Mouse (Mus musculus): ENCODE measurements around the gene Speer4c.
"Not testable (repeated sequence)": the region's sequence is repeated elsewhere in the genome, so short reads cannot be mapped to it uniquely, and the experiment has no call there.

Speer4c gene

DNA sequence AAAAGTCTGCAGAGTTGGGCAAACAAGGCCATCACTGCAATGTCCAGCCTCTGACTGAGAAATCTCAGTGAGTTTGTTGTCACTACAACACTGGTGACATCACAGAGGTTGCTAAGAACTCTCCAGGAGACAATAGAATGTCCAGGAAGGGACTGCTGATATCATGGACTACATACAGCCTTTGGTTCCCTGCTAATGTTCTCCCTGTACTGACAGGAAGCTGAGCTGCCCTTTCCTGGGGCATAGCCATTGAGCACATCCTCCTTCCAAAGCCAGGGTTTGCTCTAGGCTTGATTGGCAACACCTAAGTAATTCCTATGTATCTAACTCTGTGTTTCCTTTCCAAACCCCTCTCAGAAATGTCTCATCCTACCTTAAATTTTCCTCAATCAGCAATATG, at the start of gene Speer4c:
Speer4c (minus strand) TSS at position 101 of the 400 bp plus-strand sequence.
- DNase-seq (ENCODE audit: low spot score in 2 of 2) = not testable (repeated sequence)

DNA sequence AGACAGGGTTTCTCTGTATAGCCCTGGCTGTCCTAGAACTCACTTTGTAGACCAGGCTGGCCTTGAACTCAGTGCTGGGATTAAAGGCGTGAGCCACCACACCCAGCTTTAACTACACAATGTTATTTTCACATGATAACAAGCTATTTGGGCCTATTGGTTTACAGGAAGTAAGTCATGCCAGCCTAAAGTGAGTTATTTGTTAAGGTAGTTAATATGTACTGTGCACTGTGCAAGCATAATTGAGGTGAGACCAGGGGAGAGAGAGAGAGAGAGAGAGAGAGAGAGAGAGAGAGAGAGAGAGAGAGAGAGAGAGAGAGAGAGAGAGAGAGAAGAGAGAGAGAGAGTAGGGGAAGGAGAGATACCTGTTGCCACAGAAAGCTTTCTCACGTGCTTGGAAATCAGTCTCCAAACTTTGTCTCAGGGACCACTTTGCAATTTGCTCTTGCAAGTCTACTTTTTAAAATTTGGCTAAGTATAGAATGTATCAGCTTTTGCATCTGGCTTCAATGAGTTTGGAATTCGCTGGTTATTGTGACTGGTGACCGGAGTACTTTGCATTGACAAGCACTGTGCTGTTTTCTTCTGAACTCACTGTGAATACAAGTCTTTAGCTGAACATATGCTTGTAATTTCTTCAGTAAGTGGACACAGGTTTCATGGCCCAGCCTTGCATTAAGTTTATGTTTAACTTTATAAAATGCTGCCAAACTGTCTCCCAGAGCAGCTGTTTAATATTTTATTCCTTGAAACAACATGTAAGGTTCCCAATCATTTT, 33.6 kb upstream of the Speer4c start:
- DNase-seq (ENCODE audit: low spot score in 2 of 2) = no peak

GRCm38 (mm10) chr5:15734097-15734867, 20.2 kb upstream of the Speer4c start:
- no peak for DNase-seq (ENCODE audit: low spot score in 2 of 2)

DNA sequence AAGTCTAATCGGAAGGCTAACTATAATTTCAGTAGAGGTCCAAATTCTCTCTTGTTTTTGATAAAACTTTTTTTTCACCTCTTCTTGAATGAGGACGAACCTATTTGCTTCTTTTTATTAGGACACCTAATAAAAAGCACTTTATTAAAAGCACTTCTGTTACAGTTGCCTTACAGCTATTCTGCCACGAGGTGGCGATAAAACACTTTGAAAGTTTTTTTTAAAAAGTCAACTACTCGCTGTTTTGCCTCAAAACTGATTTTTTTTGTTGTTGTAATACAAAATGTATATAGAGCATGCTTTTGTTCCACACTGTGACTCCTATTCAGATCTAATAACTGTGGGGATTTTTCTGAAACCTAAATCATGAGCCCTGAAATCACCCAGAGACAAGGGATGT, 11.2 kb downstream of the Speer4c start:
- DNase-seq (ENCODE audit: low spot score in 2 of 2) = not testable (repeated sequence)

DNA sequence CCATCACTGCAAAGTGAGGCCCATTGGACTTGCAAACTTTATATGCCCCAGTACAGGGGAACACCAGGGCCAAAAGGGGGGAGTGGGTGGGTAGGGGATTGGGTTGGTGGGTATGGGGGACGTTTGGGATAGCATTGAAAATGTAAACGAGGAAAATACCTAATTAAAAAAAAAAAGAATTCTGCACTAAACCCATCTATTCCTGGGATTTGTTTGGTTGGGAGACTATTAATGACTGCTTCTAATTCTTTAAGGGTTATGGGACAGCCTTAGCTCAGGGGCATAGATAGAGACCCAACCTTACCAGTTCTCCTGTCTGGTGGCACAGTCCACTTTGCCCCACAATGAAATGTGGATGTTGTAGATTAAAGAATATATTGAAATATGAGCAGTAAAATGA, 16.4 kb downstream of the Speer4c start:
- not testable (repeated sequence) for DNase-seq (ENCODE audit: low spot score in 2 of 2)

GRCm38 (mm10) chr5:15691849-15692248, 22.2 kb downstream of the Speer4c start:
- DNase-seq (ENCODE audit: low spot score in 2 of 2) = not testable (repeated sequence)

GRCm38 (mm10) chr5:15690822-15691221, 23.2 kb downstream of the Speer4c start:
- not testable (repeated sequence) for DNase-seq (ENCODE audit: low spot score in 2 of 2)

DNA sequence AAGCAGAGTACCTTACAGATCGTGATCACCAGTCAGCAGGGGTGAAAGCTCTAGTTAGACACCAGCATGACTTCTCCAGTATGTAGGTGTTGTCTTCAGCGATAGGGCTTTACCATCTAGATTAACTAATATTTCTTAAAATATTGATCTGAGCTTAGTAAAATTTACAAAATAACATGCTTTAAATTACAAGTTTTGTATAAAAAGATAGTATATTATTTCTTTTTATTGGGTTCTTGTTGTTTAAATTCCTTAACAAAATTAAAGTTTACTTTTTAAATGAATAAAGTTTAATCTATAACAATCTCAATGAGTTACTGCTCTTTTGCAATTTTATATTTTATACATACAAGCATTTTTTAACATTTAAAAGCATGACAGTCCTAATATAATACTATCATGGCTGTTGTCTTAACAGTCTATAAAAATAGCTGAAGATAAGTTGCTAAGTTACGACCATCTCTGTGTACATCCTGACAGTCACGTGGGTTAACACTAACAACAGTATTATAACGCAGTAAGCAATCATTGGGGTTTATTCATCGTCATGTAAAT, 24.3 kb downstream of the Speer4c start:
- not testable (repeated sequence) for DNase-seq (ENCODE audit: low spot score in 2 of 2)

- DNase-seq (ENCODE audit: low spot score in 2 of 2) = not testable (repeated sequence)
These were observed 25.0 kb downstream of the Speer4c start for GRCm38 (mm10) chr5:15688874-15689658.

DNA sequence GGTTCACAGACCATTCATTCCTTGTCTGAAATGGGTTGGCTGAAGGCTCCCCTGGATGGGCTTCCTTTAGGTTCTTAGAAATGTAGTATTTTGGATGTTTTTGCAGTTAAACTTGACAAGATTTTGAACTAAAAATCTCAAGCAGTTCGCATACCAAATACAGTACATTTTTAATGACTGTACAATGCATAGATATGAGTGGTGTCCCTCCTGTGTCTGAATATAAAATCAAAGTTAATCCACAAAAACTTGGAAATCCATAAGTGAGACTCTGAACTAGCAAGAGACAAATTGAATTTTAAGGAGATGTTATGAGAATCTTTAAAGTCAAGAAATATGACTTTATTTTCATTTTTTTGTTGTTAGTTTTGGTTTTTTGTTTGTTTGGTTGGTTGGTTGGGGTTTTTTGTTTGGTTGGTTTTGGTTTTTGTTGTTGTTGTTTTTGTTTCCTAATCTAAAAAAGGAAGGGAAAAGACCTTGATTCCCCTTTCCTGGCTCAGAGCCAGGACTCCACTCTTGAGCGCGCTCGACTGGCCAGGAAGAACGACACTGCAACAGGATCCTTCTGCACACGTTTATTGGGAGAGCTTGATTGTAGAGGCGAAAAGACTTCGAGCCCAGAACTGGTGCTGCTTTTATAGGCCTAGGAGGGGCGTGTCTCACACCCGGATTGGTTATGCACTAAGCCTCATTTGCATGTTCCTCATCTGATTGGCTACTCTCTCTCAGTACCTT, 32.6 kb downstream of the Speer4c start:
- DNase-seq (ENCODE audit: low spot score in 2 of 2) = not testable (repeated sequence)

- not testable (repeated sequence) for DNase-seq (ENCODE audit: low spot score in 2 of 2)
These were observed 33.8 kb downstream of the Speer4c start for GRCm38 (mm10) chr5:15679980-15680949.

DNA sequence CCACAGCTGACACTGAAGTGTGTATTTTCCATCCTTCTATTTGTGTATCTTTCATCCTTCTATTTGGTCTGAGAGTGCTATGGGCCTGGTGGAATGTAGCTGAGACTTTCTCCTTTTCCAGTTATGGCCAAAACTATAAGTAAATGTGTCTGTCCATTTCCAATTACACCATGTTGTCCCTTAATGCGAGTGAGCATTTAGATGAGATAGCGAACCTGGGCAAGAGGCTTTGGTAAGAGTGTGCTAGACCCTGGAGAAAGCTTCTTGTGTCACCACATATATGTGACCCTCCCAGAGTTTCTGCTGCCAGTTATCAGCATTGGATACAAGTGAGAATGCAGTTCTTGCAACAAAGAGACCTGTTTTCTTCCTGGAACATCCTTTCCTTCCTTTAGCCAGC, 35.2 kb downstream of the Speer4c start:
- not testable (repeated sequence) for DNase-seq (ENCODE audit: low spot score in 2 of 2)

DNA sequence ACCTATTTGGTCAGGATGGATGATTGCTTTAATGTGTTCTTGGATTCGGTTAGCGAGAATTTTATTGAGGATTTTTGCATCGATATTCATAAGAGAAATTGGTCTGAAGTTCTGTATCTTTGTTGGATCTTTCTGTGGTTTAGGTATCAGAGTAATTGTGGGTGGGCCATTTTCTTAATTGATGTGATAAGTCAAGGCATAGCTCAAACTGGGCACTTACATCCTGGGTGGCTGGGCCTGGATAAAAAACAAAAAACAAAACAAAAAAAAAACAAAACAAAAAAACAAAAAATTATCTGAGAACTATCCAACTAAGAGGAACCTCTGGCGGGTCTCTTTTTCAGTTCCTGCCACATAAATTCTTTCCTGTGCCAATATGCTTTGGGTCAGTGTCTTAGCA, 36.3 kb downstream of the Speer4c start:
- not testable (repeated sequence) for DNase-seq (ENCODE audit: low spot score in 2 of 2)

DNA sequence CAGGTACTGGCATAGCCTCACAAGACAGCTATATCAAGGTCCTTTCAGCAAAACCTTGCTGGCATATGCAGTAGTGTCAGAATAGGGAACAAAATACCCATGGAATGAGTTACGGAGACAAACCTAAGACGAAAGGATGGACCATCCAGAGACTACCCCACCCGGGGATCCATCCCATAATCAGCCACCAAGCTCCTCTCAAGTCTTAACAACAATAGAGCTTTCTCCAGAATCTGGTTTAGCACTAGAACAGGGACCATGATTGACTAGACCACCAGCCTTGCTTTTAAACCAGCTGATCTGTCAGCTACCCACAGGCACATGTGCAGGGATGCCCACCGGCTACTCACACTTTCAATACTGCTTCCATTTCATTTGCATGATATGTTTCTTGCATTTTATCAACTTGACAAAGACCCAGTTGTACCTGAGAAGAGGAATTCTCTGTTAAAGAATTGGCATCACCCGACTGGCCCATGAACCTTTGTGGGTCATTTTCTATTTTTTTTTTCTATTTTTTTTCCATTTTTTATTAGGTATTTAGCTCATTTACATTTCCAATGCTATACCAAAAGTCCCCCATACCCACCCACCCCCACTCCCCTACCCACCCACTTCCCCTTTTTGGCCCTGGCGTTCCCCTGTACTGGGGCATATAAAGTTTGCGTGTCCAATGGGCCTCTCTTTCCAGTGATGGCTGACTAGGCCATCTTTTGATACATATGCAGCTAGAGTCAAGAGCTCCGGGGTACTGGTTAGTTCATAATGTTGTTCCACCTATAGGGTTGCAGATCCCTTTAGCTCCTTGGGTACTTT, 39.4 kb downstream of the Speer4c start:
- not testable (repeated sequence) for DNase-seq (ENCODE audit: low spot score in 2 of 2)

DNA sequence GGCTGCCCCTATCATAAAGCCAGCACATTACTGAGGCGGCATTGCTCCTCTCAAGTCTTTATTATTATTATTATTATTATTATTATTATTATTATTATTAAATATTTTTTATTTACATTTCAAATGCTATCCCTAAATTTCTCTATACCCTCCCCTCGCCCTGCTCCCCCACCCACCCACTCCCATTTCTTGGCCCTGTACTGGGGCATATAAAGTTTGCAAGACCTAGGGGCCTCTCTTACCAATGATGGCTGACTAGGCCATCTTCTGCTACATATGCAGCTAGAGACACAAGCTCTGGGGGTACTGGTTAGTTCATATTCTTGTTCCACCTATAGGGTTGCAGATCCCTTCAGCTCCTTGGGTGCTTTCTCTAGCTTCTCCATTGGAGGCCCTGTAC, 40.1 kb downstream of the Speer4c start:
- DNase-seq (ENCODE audit: low spot score in 2 of 2) = not testable (repeated sequence)

DNA sequence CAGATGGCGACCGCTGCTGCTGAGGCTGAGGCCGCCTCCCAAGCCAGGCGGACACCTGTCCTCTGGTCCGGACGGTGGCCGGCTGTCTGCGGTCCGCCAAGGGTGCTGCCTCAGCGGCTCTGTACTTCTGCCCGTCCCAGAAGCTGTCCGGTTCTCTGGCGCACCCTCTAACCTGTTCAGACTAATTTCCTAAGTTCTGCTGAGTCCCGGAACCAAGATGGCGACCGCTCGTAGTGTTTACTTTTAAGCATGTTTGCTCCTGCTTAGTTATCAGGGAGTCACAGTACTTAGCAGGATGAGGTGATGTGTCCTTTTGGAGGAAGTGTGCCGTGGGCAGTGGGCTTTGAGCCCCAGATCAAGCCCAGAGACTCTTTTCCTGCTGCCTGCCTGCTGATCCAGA, 43.3 kb downstream of the Speer4c start:
- DNase-seq (ENCODE audit: low spot score in 2 of 2) = not testable (repeated sequence)

DNA sequence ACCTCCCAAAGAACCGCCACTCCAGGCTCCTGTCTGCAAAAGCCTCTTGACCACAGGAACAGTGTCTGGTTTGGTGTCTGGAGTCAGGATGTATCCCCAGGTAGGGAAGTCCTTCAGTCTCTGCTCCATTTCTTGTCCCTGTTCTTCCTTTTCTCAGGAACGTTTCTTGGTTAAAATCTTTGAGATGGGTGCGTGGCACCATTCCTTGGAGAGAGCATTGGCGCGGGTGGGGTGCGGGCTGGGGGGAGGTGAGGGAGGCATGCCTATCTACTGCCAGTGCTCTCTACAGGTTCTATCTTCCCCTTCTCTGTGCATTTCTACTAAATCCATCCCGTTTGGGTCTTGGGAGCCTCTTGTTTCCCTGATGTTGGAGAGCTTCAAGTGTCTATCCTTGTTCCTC, 50.2 kb downstream of the Speer4c start:
- DNase-seq (ENCODE audit: low spot score in 2 of 2) = not testable (repeated sequence)
